Mouse (Mus musculus): ENCODE measurements around the gene Atp5h.

- peak; percentile 58; the same call in 1 of the 2 replicates for TF ChIP-seq CTCF (IDR thresholded peaks at IDR 0.05; ENCODE audit: control insufficient read depth, insufficient read depth, insufficient replicate concordance, low read depth, low read length)
- TF ChIP-seq POLR2A (IDR thresholded peaks at IDR 0.05; ENCODE audit: control insufficient read depth, low read depth, low read length), result peak; percentile 61; the same call in 1 of the 2 replicates
These were observed 20.3 kb upstream of the Atp5h start, which contains the start of gene Trim80 for GRCm38 (mm10) chr11:115439906-115440595.
